Mouse (Mus musculus): ENCODE data around the gene Tiam1. TPM values are rescaled to one million over a fixed set of nuclear protein-coding genes. Genes with fewer than 3 reads are reported as not detected.
"Not testable (repeated sequence)": the region's sequence is repeated elsewhere in the genome, so short reads cannot be mapped to it uniquely, and the experiment has no call there.

Tiam1 gene
- total RNA-seq, 2 experiments from 2014 or later = 56.4 to 59.2 TPM

GRCm38 (mm10) chr16:90112577-90113155, 30.9 kb downstream of the Tiam1 start:
- DNase-seq (ENCODE audit: low spot score in 2 of 2) = no peak

- DNase-seq (ENCODE audit: low spot score in 2 of 2) = no peak
Measured at GRCm38 (mm10) chr16:90109500-90109899, 34.1 kb downstream of the Tiam1 start.

- no peak for DNase-seq (ENCODE audit: low spot score in 2 of 2)
Measured at GRCm38 (mm10) chr16:90104714-90105459, 38.7 kb downstream of the Tiam1 start.

GRCm38 (mm10) chr16:90103726-90104125, 39.8 kb downstream of the Tiam1 start:
- peak in 1 of 2 experiments; percentile 43 for DNase-seq (ENCODE audit: low spot score in 2 of 2)

GRCm38 (mm10) chr16:90102596-90102995, 41.0 kb downstream of the Tiam1 start:
- no peak for DNase-seq (ENCODE audit: low spot score in 2 of 2)

- DNase-seq (ENCODE audit: low spot score in 2 of 2) = no peak
Measured at GRCm38 (mm10) chr16:90098191-90098605, 45.4 kb downstream of the Tiam1 start.

- DNase-seq (ENCODE audit: low spot score in 2 of 2) = no peak
Measured at GRCm38 (mm10) chr16:90097769-90098168, 45.8 kb downstream of the Tiam1 start.

- DNase-seq (ENCODE audit: low spot score in 2 of 2) = no peak
Measured at GRCm38 (mm10) chr16:90096011-90096410, 47.6 kb downstream of the Tiam1 start.

GRCm38 (mm10) chr16:90093015-90093414, 50.6 kb downstream of the Tiam1 start:
- DNase-seq (ENCODE audit: low spot score in 2 of 2) = no peak

GRCm38 (mm10) chr16:90091906-90092305, 51.7 kb downstream of the Tiam1 start:
- DNase-seq (ENCODE audit: low spot score in 2 of 2) = peak in 1 of 2 experiments; percentile 33

- DNase-seq (ENCODE audit: low spot score in 2 of 2) = no peak
Measured at GRCm38 (mm10) chr16:90091112-90091720, 52.4 kb downstream of the Tiam1 start.

GRCm38 (mm10) chr16:90090368-90090767, 53.2 kb downstream of the Tiam1 start:
- DNase-seq (ENCODE audit: low spot score in 2 of 2) = no peak

- no peak for DNase-seq (ENCODE audit: low spot score in 2 of 2)
Measured at GRCm38 (mm10) chr16:90087256-90087655, 56.3 kb downstream of the Tiam1 start.

GRCm38 (mm10) chr16:90086111-90086510, 57.5 kb downstream of the Tiam1 start:
- no peak for DNase-seq (ENCODE audit: low spot score in 2 of 2)

- DNase-seq (ENCODE audit: low spot score in 2 of 2) = no peak
Measured at GRCm38 (mm10) chr16:90085580-90085979, 58.0 kb downstream of the Tiam1 start.

- DNase-seq (ENCODE audit: low spot score in 2 of 2) = no peak
Measured at GRCm38 (mm10) chr16:90081125-90081524, 62.4 kb downstream of the Tiam1 start.

- DNase-seq (ENCODE audit: low spot score in 2 of 2) = no peak
Measured at GRCm38 (mm10) chr16:90078806-90079381, 64.7 kb downstream of the Tiam1 start.

- peak in 1 of 2 experiments; percentile 32 for DNase-seq (ENCODE audit: low spot score in 2 of 2)
Measured at GRCm38 (mm10) chr16:90073510-90073909, 70.1 kb downstream of the Tiam1 start.

- DNase-seq (ENCODE audit: low spot score in 2 of 2) = peak in 1 of 2 experiments; percentile 21
Measured at GRCm38 (mm10) chr16:90072651-90073050, 70.9 kb downstream of the Tiam1 start.

- DNase-seq (ENCODE audit: low spot score in 2 of 2) = not testable (repeated sequence)
Measured at GRCm38 (mm10) chr16:90071125-90071524, 72.4 kb downstream of the Tiam1 start.

GRCm38 (mm10) chr16:90070104-90070503, 73.5 kb downstream of the Tiam1 start:
- DNase-seq (ENCODE audit: low spot score in 2 of 2) = no peak

GRCm38 (mm10) chr16:90069197-90069596, 74.4 kb downstream of the Tiam1 start:
- DNase-seq (ENCODE audit: low spot score in 2 of 2) = no peak

Measured in adrenal gland, adult 18-20 months (tissue).